Mouse (Mus musculus): ENCODE data around the gene Pxdn.
A peak's percentile ranks its signal among the peaks of the same experiment; 100 is the strongest.

Gene Pxdn

GRCm38 (mm10) chr12:30029111-30029510 is 91.7 kb downstream of the Pxdn start:
- no peak for DNase-seq

- no peak for DNase-seq
Observed at GRCm38 (mm10) chr12:30030571-30030970, 93.2 kb downstream of the Pxdn start.

- DNase-seq, result no peak
Observed at GRCm38 (mm10) chr12:30034681-30035080, 97.3 kb downstream of the Pxdn start.

- DNase-seq, result no peak
Observed at GRCm38 (mm10) chr12:30035406-30035805, 98.0 kb downstream of the Pxdn start.

- no peak for DNase-seq
Observed at GRCm38 (mm10) chr12:30035841-30036568, 98.6 kb downstream of the Pxdn start.

- no peak for DNase-seq
Observed at GRCm38 (mm10) chr12:30036569-30037055, 99.2 kb downstream of the Pxdn start.

GRCm38 (mm10) chr12:30039565-30039964 is 102.2 kb downstream of the Pxdn start:
- peak; percentile 20 to 29 for DNase-seq

- DNase-seq, result peak in 1 of 2 experiments; percentile 33
Observed at GRCm38 (mm10) chr12:30040150-30040549, 102.7 kb downstream of the Pxdn start.

GRCm38 (mm10) chr12:30048848-30049247 is 111.4 kb downstream of the Pxdn start:
- no peak for DNase-seq

GRCm38 (mm10) chr12:30049818-30050217 is 112.4 kb downstream of the Pxdn start:
- DNase-seq, result peak in 1 of 2 experiments; percentile 6

- peak; percentile 51 to 67 for DNase-seq
Observed at GRCm38 (mm10) chr12:30050235-30050634, 112.8 kb downstream of the Pxdn start.

- no peak for DNase-seq
Observed at GRCm38 (mm10) chr12:30054761-30055540, 117.5 kb downstream of the Pxdn start.

- DNase-seq, result no peak
Observed at GRCm38 (mm10) chr12:30058044-30058443, 120.6 kb downstream of the Pxdn start.

GRCm38 (mm10) chr12:30061503-30062117 is 124.2 kb downstream of the Pxdn start:
- DNase-seq, result no peak

- no peak for DNase-seq
Observed at GRCm38 (mm10) chr12:30062118-30062505, 124.7 kb downstream of the Pxdn start.
